Mouse (Mus musculus): ENCODE results near the gene Rxylt1. TPM values are rescaled to one million over a fixed set of nuclear protein-coding genes. Genes with fewer than 3 reads are reported as not detected.
A peak's percentile ranks its signal among the peaks of the same experiment; 100 is the strongest.

The Rxylt1 gene
- total RNA-seq, 2 experiments from 2014 or later: 16.6 to 51.5 TPM

DNA sequence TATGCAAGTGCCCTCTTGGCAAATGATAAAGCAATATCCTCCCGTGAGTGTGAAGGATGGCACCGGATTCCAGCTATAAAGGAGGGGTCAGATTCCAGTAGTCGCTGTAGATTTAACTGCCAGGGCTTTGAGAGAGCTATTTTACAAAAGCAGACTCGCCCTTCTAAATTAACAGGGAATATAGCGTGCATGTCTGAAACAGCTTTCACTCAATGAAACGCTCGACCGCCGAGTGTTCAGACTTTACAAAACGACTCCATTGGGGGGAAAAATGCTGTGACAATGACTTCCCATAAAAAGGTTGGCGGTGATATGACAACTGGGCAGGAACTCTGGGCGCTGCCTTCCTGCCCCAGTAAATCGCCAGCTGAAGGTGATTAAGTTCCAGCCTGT is 50.7 kb downstream of the Rxylt1 start:
- ATAC-seq (replicated peaks; ENCODE audit: low FRiP score, low TSS enrichment, poor library complexity, severe bottlenecking): no peak

DNA sequence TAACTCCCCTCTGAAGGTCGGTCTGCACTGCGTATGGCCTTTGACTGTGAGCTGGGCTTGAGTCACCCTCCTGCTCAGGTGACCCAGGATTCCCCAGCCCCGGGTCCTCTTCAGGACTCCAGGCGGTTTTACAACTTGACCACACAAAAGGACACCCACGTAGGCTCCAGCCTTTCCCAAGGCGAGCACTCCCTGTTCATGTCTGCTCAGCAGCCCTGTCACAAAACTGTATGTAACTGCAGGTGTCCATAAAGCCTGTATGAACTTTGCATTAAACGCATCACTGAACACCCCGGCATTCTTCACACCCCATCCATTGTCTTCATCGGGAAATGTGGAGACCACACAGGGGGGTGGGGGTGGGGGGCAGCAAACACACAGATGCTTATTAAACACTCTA is 51.2 kb downstream of the Rxylt1 start:
- no peak for ATAC-seq (replicated peaks; ENCODE audit: low FRiP score, low TSS enrichment, poor library complexity, severe bottlenecking)

DNA sequence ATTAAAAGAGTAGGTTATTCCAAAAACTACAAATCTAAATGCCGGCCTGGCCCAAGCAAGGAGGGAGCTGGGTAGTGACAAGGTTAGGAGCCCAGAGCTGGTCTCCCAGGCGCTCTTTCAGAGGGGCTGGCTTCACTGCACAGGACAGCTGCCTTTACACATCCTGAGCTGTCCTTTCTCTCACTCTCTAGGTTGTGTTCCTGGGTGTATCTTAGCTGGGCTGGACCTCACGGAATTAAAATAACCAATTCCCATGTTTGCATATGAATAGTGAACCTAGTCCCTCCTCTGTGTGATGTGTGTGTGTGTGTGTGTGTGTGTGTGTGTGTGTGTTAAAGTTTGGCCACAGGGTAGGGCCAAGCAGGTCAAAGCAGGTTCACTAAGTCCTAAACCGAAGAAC is 52.2 kb downstream of the Rxylt1 start:
- ATAC-seq (replicated peaks; ENCODE audit: low FRiP score, low TSS enrichment, poor library complexity, severe bottlenecking): no peak

DNA sequence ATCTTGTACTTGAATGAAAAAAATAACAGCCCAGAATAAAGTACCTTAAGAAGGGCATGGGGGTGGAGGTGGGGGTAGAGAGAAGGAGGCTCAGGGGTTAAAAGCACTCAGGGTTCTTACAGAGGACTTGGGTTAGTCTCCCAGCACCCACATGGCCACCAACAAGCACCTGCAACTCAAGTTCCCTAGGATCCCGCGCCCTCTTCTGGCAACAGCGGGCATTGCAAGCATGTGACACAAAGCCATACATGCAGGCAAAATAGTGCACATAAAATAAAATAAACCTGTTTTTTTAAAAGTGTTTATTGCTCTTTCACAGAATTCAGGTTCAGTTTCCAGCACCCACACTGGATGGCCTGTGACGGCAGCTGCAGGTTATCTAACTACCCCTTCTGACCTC is 56.8 kb downstream of the Rxylt1 start:
- peak; percentile 57; the same call in 1 of the 2 replicates for ATAC-seq (replicated peaks; ENCODE audit: low FRiP score, low TSS enrichment, poor library complexity, severe bottlenecking)

DNA sequence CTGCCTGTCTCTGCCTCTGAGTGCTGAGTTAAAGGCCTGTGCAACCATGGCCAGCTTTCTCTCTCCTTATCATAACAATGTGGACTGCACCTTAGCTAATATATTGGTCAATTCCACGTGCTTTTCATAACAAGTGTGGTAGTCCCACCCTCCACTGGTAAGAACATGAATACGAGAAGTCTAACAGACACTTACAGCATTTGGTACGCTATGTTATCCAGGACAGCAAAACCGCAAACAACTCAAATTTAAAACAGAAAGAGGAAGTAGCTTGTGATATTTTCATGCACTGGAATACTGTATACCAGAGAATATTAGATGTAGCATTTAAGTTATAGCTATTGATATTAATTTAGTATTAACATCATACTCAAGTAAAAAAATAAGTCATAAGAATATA is 57.6 kb downstream of the Rxylt1 start:
- no peak for ATAC-seq (replicated peaks; ENCODE audit: low FRiP score, low TSS enrichment, poor library complexity, severe bottlenecking)

DNA sequence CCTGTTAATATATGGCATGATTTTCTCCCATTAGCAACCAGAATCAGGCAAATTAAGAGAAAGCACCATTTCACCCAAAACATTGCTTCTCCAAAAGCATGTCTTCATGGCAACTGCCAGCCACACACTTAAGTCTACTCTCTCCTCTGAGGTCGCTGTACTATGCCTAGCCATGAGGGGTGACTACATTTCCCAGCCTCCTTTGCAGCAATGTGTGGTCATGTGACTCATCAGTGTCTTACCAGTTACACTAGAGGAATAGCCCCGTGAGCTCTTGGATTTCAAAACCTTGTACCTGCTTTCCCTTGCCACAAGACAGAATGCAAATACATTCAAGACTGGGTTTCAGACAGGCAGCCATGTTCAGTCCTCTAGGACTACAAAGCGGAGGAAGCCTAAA is 58.6 kb downstream of the Rxylt1 start:
- peak; percentile 94 for ATAC-seq (replicated peaks; ENCODE audit: low FRiP score, low TSS enrichment, poor library complexity, severe bottlenecking)

DNA sequence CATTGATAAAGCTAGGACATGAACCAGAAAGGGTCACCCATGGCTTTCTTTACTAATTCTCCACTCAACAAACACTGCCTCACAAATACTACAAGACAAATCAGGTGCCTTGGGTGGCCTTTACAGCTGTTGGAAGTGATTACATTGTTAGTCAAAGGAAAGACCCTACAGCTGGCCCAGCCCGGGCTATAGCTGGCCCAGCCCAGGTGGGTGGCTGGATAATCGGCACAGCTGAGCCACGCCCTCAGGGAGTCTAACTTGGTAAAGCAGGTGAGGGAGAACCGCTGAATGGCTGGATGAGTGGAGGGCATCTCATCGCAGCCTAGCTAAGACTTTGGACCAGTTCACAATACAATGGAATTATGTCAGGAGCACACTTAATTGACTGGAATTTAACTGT is 63.9 kb downstream of the Rxylt1 start:
- no peak for ATAC-seq (replicated peaks; ENCODE audit: low FRiP score, low TSS enrichment, poor library complexity, severe bottlenecking)

DNA sequence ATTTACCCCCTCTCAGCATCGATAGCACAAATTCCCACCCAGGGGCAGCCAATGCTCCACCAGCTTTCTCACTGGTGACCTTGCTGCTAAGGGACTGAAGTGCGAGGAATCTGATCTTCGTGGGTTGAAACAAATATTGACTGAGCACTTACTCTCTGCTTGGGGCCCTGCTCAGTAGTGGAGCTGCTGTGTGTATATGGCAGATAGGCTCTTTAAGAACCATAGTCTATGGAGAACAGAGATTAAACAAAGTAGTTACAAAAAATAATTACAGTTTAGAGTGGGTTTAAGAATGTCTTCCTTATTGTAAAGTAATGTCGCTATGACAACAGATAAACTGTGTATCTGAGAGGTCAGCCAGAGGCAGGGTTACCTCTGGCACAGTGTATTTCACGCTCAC is 66.8 kb downstream of the Rxylt1 start:
- ATAC-seq (replicated peaks; ENCODE audit: low FRiP score, low TSS enrichment, poor library complexity, severe bottlenecking): no peak

DNA sequence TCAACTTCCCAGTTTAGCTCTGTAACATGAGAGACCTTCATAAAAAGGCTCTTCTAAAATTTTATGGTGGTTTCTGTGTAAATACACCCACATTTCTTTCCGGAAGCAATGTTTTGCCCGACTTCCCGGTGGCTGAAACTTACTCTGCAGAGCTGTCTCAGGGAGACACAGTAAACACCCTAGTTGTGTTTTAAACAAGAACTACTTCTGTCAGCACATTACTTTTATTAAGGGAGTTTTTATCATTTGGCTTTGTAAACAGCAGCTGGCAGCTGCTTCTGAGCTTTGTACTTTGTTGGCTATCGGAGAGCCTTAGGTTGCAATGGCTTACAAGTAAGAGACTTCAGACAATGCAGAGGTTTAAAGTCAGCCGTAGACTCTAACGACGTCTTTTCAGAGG is 67.4 kb downstream of the Rxylt1 start:
- no peak for ATAC-seq (replicated peaks; ENCODE audit: low FRiP score, low TSS enrichment, poor library complexity, severe bottlenecking)

Other genes with a start within 250 kb of the Rxylt1 start
- gene Srgap1, start 50.1 kb downstream of the Rxylt1 start, total RNA-seq (2014; fragmentation: Nextera tagmentation): 0.07 and 0.84 TPM in 2 replicates
- not detected in 2 replicates for gene Srgap1, start 50.1 kb downstream of the Rxylt1 start, total RNA-seq (2017)